Mouse (Mus musculus): Measurements from ENCODE around the gene Rsph9. TPM values are rescaled to one million over a fixed set of nuclear protein-coding genes. Genes with fewer than 3 reads are reported as not detected.

Rsph9 gene
- total RNA-seq, 2 experiments from 2014 or later = 0.41 to 0.60 TPM

GRCm38 (mm10) chr17:46139872-46140271 is 4.1 kb downstream of the Rsph9 start:
- DNase-seq = no peak

GRCm38 (mm10) chr17:46138563-46139236 is 5.3 kb downstream of the Rsph9 start:
- DNase-seq = no peak

- DNase-seq = no peak
These were observed 11.2 kb downstream of the Rsph9 start for GRCm38 (mm10) chr17:46132862-46133261.

GRCm38 (mm10) chr17:46132058-46132718 is 11.8 kb downstream of the Rsph9 start:
- peak; percentile 63 to 91 for DNase-seq

DNA sequence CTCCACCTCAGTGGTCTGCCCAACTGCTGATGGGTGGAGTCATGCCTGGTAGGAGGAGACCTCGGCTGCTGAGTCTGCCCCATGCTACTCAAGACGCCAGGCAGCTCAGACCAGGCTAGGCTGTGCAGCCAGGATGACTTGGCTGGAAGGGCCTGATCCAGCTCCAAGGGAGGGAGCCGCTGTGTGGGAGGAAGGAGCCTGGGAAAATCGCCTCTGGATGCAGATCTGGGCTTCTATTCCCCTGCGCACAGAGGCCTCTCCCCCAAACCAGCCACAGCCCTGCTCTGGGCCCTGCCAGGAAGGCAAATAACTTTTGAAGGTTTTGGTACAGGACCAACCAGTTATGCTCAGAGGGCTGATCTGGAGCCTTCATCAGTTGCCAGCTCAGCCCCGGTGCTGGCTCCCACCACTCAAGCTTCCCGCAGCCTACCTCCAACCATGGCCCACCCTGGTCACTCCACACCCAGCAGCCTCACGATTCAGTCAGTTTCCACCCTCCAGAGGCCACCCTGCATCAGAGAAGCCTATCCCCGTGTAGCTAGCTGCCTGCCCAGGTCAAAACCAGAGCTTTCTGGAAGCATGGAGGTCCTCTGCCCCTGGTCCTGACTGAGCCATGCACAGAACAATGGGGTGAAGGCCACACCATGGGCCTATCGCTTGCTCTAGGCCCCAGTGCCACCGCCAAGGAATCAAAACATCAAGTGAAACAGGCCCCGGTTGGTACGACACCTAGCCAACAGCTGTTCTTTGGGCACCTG is 14.1 kb downstream of the Rsph9 start:
- peak; percentile 71 to 85 for DNase-seq

- DNase-seq = no peak
These were observed 16.1 kb downstream of the Rsph9 start for GRCm38 (mm10) chr17:46127814-46128493.

GRCm38 (mm10) chr17:46126608-46127007 is 17.4 kb downstream of the Rsph9 start:
- DNase-seq = no peak

DNA sequence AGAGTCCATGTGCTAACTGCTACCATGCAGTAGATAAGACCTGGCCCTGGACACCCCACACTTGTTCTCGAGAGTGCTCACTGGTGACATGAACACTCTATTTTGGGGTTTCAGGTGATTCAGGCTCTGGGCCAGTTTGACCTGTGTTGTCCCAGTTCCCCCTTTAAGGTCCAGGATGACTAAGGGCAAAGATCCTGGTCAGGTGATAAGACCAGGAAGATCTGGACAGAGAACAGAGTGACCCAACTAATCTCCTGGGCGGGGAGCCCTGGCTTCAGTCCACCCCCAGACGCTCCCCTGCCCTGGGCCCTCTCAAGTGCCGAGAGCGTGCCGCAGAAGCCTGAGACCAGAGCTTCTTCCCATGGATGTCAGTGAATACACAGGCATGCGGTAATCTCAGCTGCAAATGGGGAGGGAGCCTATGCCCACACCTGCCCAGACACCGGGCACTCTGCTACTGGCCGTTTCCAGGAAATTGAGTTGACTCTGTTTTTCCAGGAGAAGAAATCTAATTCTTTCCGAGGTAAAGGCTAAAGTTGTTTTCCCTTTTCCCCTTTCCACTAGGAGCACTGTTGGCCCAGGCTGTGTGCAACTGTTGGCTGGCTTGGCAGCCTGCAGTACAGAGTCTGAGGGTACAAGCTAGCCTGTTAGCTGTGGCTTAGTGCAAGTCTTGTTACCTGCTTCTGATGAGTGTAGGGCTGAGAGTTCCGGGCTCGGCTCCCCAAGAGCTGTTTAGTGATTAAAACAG is 19.9 kb downstream of the Rsph9 start:
- peak; percentile 79 to 86 for DNase-seq

DNA sequence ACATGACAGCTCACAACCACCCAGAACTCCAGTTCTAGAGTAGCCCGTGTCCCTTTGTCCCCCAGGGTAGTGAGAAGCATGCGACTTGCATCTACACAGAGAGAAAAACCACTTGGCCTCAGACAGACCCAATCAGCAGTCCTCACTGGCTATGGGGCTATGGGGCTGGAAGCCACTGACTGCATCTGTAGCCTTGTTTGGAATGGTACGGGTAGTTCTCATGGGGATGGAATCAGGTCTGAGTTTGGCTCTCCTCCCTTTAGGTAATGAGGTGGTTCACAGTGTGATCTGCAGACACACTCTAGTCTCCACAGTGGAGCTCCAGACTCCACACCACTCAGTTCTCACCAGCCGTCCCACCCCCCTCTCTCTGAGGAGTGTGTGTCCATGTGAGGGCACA is 20.7 kb downstream of the Rsph9 start:
- peak in 1 of 2 experiments; percentile 53 for DNase-seq

DNA sequence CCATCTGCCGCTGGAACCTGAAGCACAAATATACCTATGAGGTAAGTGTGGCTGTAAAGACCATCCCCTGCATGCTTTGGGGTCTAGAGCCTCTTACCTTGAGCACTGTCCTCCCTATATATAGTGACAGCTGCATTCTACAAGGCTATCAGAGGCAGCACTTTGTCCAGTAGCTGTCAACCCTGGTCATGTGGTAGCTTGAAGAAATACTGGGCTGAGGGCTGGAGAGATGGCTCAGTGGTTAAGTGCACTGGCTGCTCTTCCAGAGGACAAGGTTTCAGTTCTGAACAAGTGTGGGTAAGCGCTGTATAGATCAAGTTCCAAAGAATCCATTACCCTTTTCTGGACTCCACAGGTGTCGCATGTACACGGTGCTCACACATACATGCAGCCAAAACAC is 21.2 kb downstream of the Rsph9 start:
- DNase-seq = peak in 1 of 2 experiments; percentile 48

- peak in 1 of 2 experiments; percentile 30 for DNase-seq
These were observed 24.4 kb downstream of the Rsph9 start for GRCm38 (mm10) chr17:46119641-46120040.

- DNase-seq = no peak
These were observed 25.6 kb downstream of the Rsph9 start for GRCm38 (mm10) chr17:46118423-46118850.

DNA sequence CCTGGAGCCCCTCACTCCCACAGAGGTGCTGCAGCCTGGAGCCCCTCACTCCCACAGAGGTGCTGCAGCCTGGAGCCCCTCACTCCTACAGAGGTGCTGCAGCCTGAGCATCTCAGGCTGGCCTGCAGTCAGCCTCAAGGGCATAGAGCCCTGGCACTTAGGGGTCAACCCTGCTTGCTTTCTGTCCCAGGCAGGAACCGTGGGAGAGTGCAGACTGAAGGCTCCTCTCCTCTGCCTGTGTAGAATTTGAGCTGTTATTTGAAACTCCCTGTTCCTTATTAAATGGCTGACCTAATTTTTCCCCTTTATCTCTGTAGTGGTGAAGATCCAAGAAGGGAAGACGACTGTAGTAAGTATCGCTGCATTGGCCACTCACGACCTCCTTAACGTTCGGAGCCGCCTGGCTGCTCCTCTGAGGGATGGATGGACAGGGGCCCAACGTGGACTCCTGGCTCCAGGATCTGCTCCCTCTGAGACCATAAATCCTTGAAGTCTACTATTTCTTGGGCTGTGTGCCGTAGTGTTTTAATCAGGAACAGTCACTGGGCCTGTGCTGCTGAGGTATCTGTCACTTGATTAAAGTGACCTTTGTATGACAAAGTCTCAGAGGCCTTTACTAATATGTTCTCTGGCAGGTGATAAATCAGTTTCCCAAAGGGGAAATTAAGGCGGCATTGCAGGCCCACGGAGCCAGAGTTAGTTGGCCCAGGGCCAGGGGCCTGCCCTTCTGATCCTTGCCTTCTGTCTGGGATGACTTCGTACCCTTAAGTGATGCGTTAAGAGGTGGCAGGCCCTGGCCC is 26.2 kb downstream of the Rsph9 start:
- peak; percentile 50 to 63 for DNase-seq

DNA sequence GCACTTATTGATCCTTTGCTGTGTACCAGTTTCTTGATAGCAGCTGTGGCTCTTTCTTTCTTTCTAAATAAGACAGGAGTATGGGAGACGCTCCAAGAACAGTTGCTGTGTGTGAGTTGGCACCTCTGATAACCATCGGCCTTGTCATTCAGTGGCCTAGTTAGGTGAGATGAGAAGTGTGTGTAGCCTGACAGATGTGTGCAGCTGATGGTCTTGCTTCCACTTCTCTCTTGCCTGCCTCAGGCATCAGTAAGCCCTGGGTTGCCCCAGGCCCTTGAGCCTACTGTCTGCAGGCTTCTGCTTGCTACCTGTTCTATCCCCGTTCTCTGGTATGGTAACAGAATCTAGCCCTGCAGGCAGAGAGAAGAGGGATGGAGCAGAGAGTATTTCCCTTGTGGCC is 27.1 kb downstream of the Rsph9 start:
- no peak for DNase-seq

DNA sequence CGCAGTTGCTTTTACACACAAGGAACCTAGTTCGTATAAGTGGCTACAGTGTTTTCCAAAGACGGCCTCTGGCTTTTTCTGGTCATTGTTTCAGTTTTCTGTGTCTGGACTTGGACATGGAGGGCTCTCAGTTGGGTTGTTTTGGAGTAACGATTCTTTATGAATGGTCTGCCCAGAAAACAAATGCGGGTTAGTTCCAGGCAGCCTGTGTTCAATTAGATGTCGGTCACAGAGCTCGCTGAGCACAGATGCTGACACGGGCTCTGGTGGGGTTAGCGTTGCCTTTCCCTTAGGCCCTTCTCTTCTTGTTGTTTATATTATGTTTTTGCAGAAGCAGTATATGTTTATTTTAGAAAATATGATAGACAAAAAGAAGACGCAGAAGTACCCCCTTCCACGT is 27.9 kb downstream of the Rsph9 start:
- DNase-seq = no peak

- peak in 1 of 2 experiments; percentile 42 for DNase-seq
These were observed 28.5 kb downstream of the Rsph9 start for GRCm38 (mm10) chr17:46115489-46115888.

DNA sequence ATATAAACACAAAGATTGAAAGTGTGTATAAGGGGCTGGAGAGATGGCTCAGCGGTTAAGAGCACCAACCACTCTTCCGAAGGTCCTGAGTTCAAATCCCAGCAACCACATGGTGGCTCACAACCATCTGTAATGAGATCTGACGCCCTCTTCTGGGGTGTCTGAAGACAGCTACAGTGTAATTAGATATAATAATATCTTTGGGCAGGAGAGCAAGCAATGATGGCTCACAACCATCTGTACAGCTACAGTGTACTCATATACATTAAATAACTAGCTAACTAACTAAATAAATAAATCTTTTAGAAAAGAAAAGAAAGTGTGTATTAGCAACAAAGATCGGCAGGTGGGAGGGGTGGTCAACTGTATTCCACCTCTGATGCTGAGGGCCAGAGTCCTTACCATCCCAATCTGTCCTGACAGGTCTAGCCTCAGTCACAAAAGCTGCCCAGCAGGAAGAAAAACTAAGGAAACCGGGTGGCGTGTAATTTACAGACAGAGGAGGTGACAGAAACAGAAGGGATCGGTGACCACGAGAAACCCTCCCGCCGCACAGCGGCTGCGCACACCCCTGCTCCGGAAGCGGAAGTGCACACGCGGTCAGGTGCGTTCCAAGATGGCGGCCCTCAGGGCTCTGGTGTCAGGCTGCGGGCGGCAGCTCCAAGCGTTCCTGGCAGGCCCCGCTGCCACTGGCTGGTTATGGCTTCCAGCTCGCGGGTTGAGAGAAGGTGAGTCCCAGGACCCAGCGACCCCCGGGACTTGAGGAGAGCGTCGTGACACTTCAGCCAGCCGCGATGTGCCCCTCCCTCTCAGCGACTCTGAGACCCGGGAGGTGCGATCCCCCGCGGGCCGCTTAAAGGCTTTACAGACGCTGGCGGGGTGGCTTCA is 33.4 kb downstream of the Rsph9 start, which contains the start of gene Mrps18a:
Mrps18a (plus strand) TSS at position 585 of the 888 bp plus-strand sequence.
- peak; percentile 87 to 90 for DNase-seq

- no peak for DNase-seq
These were observed 35.7 kb downstream of the Rsph9 start for GRCm38 (mm10) chr17:46108286-46108685.

DNA sequence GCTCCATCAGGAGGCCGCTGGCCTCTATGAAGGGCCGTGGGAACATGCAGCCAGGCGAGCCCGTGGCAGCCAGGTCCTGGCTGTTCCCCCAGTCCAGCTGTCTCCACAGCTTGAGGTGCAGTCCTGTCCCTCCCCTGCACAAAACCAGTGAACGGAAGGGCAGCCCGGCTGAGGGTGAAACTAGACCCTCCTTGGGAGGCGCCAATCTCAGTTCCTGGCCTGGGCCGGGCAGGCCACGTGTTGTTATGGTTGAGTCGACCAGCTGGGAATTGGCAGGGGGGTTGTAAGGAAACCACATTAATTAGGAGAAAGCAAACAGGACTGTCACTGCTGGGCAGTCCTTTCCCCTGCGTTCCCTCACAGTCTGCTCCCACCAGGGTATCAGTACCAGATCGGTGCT is 39.5 kb downstream of the Rsph9 start:
- peak; percentile 70 to 84 for DNase-seq

Measured in heart, adult 18-20 months (tissue).